Comparison of ENCODE assay signal across 9 mouse cellular contexts in the genomic region with DNA sequence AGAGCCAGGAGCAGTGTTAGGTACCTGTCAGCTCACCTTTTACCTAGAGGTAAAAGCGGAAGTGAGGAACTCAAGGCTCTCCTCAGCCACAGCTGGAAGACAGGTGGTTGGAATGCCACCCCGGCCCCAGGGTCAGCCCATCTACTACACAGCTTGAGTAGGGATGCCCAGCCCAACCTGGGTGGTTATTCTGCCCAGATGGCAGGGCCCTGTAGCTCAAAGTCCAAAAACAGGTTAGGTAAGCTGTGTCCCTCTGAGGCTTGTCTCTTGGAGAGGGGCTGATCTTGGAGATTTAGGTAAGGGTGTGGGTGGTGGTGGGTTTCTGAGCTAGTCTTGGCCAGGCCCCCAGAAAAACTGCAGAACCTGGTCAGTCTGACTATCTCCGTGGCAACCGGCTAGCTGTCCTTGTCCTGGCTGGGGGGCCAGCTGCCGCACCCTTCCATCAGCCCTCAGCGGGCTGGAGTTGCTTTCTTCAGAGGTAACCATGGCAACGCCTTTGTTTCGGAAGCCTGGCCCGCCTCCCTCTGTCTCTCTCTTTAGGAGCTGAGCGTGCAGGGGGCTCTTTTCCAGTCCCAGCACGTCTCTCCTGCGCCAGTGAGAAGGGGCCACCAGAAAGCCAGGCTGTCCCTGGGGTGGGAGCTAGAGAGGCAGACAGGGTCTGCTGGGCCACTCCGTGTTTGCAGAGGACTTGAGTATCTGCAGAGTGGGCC. TPM values are rescaled to one million over a fixed set of nuclear protein-coding genes. Genes with fewer than 3 reads are reported as not detected.
DNase-seq lines count a peak whose midpoint lies in the region; ATAC-seq and TF ChIP-seq lines count a peak whose summit lies in the region.
"Had no signal": no experiment of that assay in that cellular context is flagged by ENCODE, and none has a peak within 500 bp of the region (broad histone marks: within the 10 kb centered on the region; RNA-seq: fewer than 3 reads in every experiment).

No protein-coding gene starts in this region.

- DNase-seq in cerebellum, adult 11 months, result peak; percentile 39
- DNase-seq in urinary bladder, postnatal 14 days (ENCODE audit: low spot score), result peak; percentile 33
- DNase-seq in urinary bladder, postnatal 10 days (ENCODE audit: low spot score), result no peak
- DNase-seq in left cerebral cortex, postnatal 4 days, result peak; percentile 65
- peak; percentile 80 for DNase-seq in midbrain, postnatal 0 days (ENCODE audit: low spot score)
- DNase-seq in thymus, postnatal 4 days, result peak; percentile 49

- peak overlapping the region; percentile 88 for H3K4me2 ChIP-seq in heart, embryonic 13.5 days
- peak overlapping the region; percentile 95 for H3K4me2 ChIP-seq in midbrain, postnatal 0 days (ENCODE audit: low read depth, low read length, poor library complexity, severe bottlenecking)

- intact Hi-C loops in left cerebral cortex, postnatal 4 days (cut with DNase I), result loop anchor here (5.0 kb wide), 1 partner anchor 45 kb away; the partner anchor contains the start of gene Mtg2

- H3K27ac ChIP-seq in heart, embryonic 13.5 days (replicated peaks), result no peak overlapping the region
- peak overlapping the region; percentile 55 for H3K27ac ChIP-seq in midbrain, postnatal 0 days (ENCODE audit: low read depth, low read length)

- H3K9ac ChIP-seq in heart, embryonic 13.5 days, result no peak overlapping the region
- no peak overlapping the region; the same call in 1 of the 2 replicates for H3K9ac ChIP-seq in midbrain, postnatal 0 days (replicated peaks; ENCODE audit: low read length, poor library complexity, severe bottlenecking)

- 12% methylated on average over 13 of the region's 13 CpGs for WGBS in heart, embryonic 13.5 days
- WGBS in midbrain, postnatal 0 days, result 9% methylated on average over 13 of the region's 13 CpGs

- ATAC-seq in cerebellum, adult (ENCODE audit: insufficient number of reproducible peaks, low FRiP score, low TSS enrichment), result no peak
- ATAC-seq in heart, embryonic 13.5 days (ENCODE audit: extremely low read depth, insufficient number of reproducible peaks, low FRiP score, low TSS enrichment), result no peak
- ATAC-seq in midbrain, postnatal 0 days (ENCODE audit: low FRiP score), result no peak; the same call in 1 of the 2 replicates

- H3K9me3 ChIP-seq in heart, embryonic 13.5 days, result no peaks in the 10 kb centered on the region
- H3K9me3 ChIP-seq in midbrain, postnatal 0 days (ENCODE audit: low read length), result no peaks in the 10 kb centered on the region

- peaks cover 64% of the 10 kb centered on the region for H3K4me1 ChIP-seq in heart, embryonic 13.5 days
- peaks cover 21% of the 10 kb centered on the region for H3K4me1 ChIP-seq in midbrain, postnatal 0 days (ENCODE audit: insufficient read depth, low read length)

- no peak overlapping the region for H3K4me3 ChIP-seq in heart, embryonic 13.5 days
- H3K4me3 ChIP-seq in midbrain, postnatal 0 days (ENCODE audit: low read depth, low read length), result no peak overlapping the region

- no peaks in the 10 kb centered on the region for H3K36me3 ChIP-seq in heart, embryonic 13.5 days
- no peaks in the 10 kb centered on the region for H3K36me3 ChIP-seq in midbrain, postnatal 0 days (ENCODE audit: insufficient read depth, low read length)

- 0 out of 2 replicates have a peak, but pooled peaks cover 7% of the 10 kb centered on the region for H3K27me3 ChIP-seq in heart, embryonic 13.5 days (replicated peaks)
- no peaks in the 10 kb centered on the region for H3K27me3 ChIP-seq in midbrain, postnatal 0 days (ENCODE audit: insufficient read depth, low read length)

- no peak for TF ChIP-seq CTCF in midbrain, postnatal 0 days (IDR thresholded peaks at IDR 0.05)

RNA-seq across cellular contexts. Expression of gene Osbpl2, which starts 1.5 kb away (rescaled TPM):
- polyA plus RNA-seq in heart, embryonic 13.5 days (2015; fragmentation: Nextera tagmentation; extraction: Ambion mirVana), result 34.1 and 37.8 TPM in 2 replicates
- 10 to 100 TPM; 61.9 to 64.5 TPM for total RNA-seq in left cerebral cortex, postnatal 4 days (2021)
- total RNA-seq in midbrain, postnatal 0 days (2014; rRNA removed), result 52.6 and 67.5 TPM in 2 replicates
- polyA plus RNA-seq in midbrain, postnatal 0 days (2015; fragmentation: Nextera tagmentation; extraction: Ambion mirVana), result 64.9 and 70.3 TPM in 2 replicates

RNA-seq across cellular contexts. Expression of gene Hrh3, which starts 13.4 kb away (rescaled TPM):
- not detected in 2 replicates for polyA plus RNA-seq in heart, embryonic 13.5 days (2015; fragmentation: Nextera tagmentation; extraction: Ambion mirVana)
- 10 to 100 TPM; 16.6 to 17.4 TPM for total RNA-seq in left cerebral cortex, postnatal 4 days (2021)
- total RNA-seq in midbrain, postnatal 0 days (2014; rRNA removed), result 6.2 and 9.3 TPM in 2 replicates
- polyA plus RNA-seq in midbrain, postnatal 0 days (2015; fragmentation: Nextera tagmentation; extraction: Ambion mirVana), result 4.9 and 6.2 TPM in 2 replicates
- polyA plus RNA-seq: C2C12 had no signal

RNA-seq across cellular contexts. Expression of gene Mtg2, which starts 47.3 kb away (rescaled TPM):
- polyA plus RNA-seq in heart, embryonic 13.5 days (2015; fragmentation: Nextera tagmentation; extraction: Ambion mirVana), result 23.9 and 24.8 TPM in 2 replicates
- 10 to 100 TPM; 19.8 to 20.5 TPM for total RNA-seq in left cerebral cortex, postnatal 4 days (2021)
- total RNA-seq in midbrain, postnatal 0 days (2014; rRNA removed), result 18.0 and 21.3 TPM in 2 replicates
- polyA plus RNA-seq in midbrain, postnatal 0 days (2015; fragmentation: Nextera tagmentation; extraction: Ambion mirVana), result 27.3 and 29.1 TPM in 2 replicates

RNA-seq across cellular contexts. Expression of gene Adrm1, which starts 53.6 kb away (rescaled TPM):
- 150 and 155 TPM in 2 replicates for polyA plus RNA-seq in heart, embryonic 13.5 days (2015; fragmentation: Nextera tagmentation; extraction: Ambion mirVana)
- 100 to 1,000 TPM; 117 to 118 TPM for total RNA-seq in left cerebral cortex, postnatal 4 days (2021)
- total RNA-seq in midbrain, postnatal 0 days (2014; rRNA removed), result 98.2 and 105 TPM in 2 replicates
- polyA plus RNA-seq in midbrain, postnatal 0 days (2015; fragmentation: Nextera tagmentation; extraction: Ambion mirVana), result 222 and 224 TPM in 2 replicates
